Mouse (Mus musculus): ENCODE measurements at regions not wholly inside any gene's neighbourhood (a gene's known extent, or its start where the extent isn't known, plus 50 kb on each side); places are given as distances from the start of the nearest gene placed in this dataset.

DNA sequence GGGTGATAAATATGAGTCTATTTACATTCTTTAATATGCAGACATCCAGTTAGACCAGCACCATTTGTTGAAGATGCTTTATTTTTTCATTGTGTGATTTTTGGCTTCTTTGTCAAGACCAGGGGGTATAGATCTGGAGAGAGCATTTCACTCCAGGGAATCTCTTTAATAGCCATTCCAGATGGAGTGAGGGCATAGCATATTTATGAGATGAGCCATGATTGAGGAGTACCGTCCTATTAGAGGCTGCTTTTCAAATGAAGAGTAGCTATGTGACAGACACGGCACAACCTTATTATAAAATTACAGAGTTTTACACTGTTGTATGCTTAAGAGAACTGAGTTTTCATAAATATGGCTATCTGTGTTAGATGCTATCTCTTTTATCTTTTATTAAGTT is 448.6 kb upstream of the Impg1 start:
- H3K4me1 ChIP-seq (ENCODE audit: control insufficient read depth, insufficient read depth, low read length) = no peaks in the 10 kb centered on the region
- H3K36me3 ChIP-seq (ENCODE audit: control insufficient read depth, insufficient read depth, low read length, poor library complexity, severe bottlenecking) = no peaks in the 10 kb centered on the region
- no peaks in the 10 kb centered on the region for H3K27me3 ChIP-seq (ENCODE audit: control insufficient read depth, insufficient read depth, low read length, poor library complexity, severe bottlenecking)
- no peak for TF ChIP-seq CTCF (IDR thresholded peaks at IDR 0.05; ENCODE audit: low read depth, low read length)
- no peak for TF ChIP-seq POLR2A (IDR thresholded peaks at IDR 0.05; ENCODE audit: insufficient read depth, low read length)
- TF ChIP-seq EP300 (IDR thresholded peaks at IDR 0.05; ENCODE audit: insufficient read depth, low read depth, low read length) = no peak
- no peak overlapping the region for H3K27ac ChIP-seq (ENCODE audit: insufficient read depth, low read length)
- H3K9ac ChIP-seq (ENCODE audit: low read depth, poor library complexity, severe bottlenecking) = no peak overlapping the region
- H3K9me3 ChIP-seq (replicated peaks; ENCODE audit: control insufficient read depth, insufficient read depth, low read length, poor library complexity, severe bottlenecking) = no peaks in the 10 kb centered on the region
- no peak overlapping the region for H3K4me3 ChIP-seq (ENCODE audit: low read depth, low read length)

DNA sequence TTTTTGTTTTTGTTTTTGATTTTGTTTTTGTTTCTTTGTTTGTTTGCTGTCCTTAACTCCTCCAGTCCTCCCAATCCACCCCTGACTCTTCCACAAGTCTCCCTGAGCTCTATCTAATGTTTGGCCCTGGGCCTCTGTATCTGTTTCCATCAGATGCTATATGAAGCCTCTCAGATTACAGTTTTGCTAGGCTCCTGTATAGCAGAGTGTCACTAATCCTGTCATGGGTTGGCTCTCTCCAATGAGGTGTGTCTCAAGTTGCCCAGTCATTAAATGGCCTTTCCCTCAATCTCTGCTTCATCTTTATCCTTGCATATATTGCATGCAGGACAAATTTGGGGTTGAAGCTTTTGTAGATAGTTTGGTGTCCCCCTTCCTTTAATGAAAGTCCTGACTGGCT is 446.9 kb upstream of the Impg1 start:
- Histone ChIP-seq H3K27me3 (ENCODE audit: control insufficient read depth, insufficient read depth, low read length, poor library complexity, severe bottlenecking) (no peaks in the 10 kb centered on the region), H3K4me3 (ENCODE audit: low read depth, low read length) (no peak overlapping the region), H3K4me1 (ENCODE audit: control insufficient read depth, insufficient read depth, low read length) (no peaks in the 10 kb centered on the region), H3K9ac (ENCODE audit: low read depth, poor library complexity, severe bottlenecking) (no peak overlapping the region), H3K9me3 (replicated peaks; ENCODE audit: control insufficient read depth, insufficient read depth, low read length, poor library complexity, severe bottlenecking) (no peaks in the 10 kb centered on the region), H3K36me3 (ENCODE audit: control insufficient read depth, insufficient read depth, low read length, poor library complexity, severe bottlenecking) (no peaks in the 10 kb centered on the region), H3K27ac (ENCODE audit: insufficient read depth, low read length) (no peak overlapping the region)
- TF ChIP-seq EP300 (IDR thresholded peaks at IDR 0.05; ENCODE audit: insufficient read depth, low read depth, low read length) (no peak), POLR2A (IDR thresholded peaks at IDR 0.05; ENCODE audit: insufficient read depth, low read length) (no peak), CTCF (IDR thresholded peaks at IDR 0.05; ENCODE audit: low read depth, low read length) (no peak)

GRCm38 (mm10) chr9:80866807-80867206 is 401.5 kb upstream of the Impg1 start:
- H3K36me3 ChIP-seq (ENCODE audit: control insufficient read depth, insufficient read depth, low read length, poor library complexity, severe bottlenecking) = no peaks in the 10 kb centered on the region
- TF ChIP-seq CTCF (IDR thresholded peaks at IDR 0.05; ENCODE audit: low read depth, low read length) (no peak), EP300 (IDR thresholded peaks at IDR 0.05; ENCODE audit: insufficient read depth, low read depth, low read length) (no peak)
- no peak overlapping the region for H3K27ac ChIP-seq (ENCODE audit: insufficient read depth, low read length)
- H3K4me1 ChIP-seq (ENCODE audit: control insufficient read depth, insufficient read depth, low read length) = no peaks in the 10 kb centered on the region
- no peaks in the 10 kb centered on the region for H3K9me3 ChIP-seq (replicated peaks; ENCODE audit: control insufficient read depth, insufficient read depth, low read length, poor library complexity, severe bottlenecking)
- H3K4me3 ChIP-seq (ENCODE audit: low read depth, low read length) = no peak overlapping the region
- no peaks in the 10 kb centered on the region for H3K27me3 ChIP-seq (ENCODE audit: control insufficient read depth, insufficient read depth, low read length, poor library complexity, severe bottlenecking)
- H3K9ac ChIP-seq (ENCODE audit: low read depth, poor library complexity, severe bottlenecking) = no peak overlapping the region

DNA sequence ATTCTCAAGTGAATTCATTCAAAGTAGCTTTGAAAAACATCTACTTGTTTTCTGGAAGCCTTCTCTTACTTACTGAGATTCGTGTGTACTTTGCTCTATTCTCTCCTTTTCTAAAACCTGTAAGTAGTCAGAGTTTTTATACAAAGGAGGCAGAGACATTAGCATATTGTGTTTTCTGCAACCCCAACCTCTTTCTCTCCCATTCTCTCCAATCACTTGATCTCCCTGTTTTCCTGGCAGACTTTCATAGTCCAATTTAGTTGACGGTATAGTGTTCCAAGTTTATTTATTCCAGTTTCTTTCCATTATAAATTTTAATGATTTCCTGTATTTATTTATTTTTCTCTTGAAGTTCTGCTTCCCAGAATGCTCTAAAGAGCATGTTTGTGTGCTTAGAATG is 393.7 kb upstream of the Impg1 start:
- H3K4me3 ChIP-seq (ENCODE audit: low read depth, low read length) = no peak overlapping the region
- no peak overlapping the region for H3K9ac ChIP-seq (ENCODE audit: low read depth, poor library complexity, severe bottlenecking)
- no peaks in the 10 kb centered on the region for H3K4me1 ChIP-seq (ENCODE audit: control insufficient read depth, insufficient read depth, low read length)
- TF ChIP-seq CTCF (IDR thresholded peaks at IDR 0.05; ENCODE audit: low read depth, low read length) = no peak
- TF ChIP-seq EP300 (IDR thresholded peaks at IDR 0.05; ENCODE audit: insufficient read depth, low read depth, low read length) = no peak
- TF ChIP-seq POLR2A (IDR thresholded peaks at IDR 0.05; ENCODE audit: insufficient read depth, low read length) = no peak
- H3K27me3 ChIP-seq (ENCODE audit: control insufficient read depth, insufficient read depth, low read length, poor library complexity, severe bottlenecking) = no peaks in the 10 kb centered on the region
- no peaks in the 10 kb centered on the region for H3K9me3 ChIP-seq (replicated peaks; ENCODE audit: control insufficient read depth, insufficient read depth, low read length, poor library complexity, severe bottlenecking)
- no peak overlapping the region for H3K27ac ChIP-seq (ENCODE audit: insufficient read depth, low read length)
- H3K36me3 ChIP-seq (ENCODE audit: control insufficient read depth, insufficient read depth, low read length, poor library complexity, severe bottlenecking) = no peaks in the 10 kb centered on the region

DNA sequence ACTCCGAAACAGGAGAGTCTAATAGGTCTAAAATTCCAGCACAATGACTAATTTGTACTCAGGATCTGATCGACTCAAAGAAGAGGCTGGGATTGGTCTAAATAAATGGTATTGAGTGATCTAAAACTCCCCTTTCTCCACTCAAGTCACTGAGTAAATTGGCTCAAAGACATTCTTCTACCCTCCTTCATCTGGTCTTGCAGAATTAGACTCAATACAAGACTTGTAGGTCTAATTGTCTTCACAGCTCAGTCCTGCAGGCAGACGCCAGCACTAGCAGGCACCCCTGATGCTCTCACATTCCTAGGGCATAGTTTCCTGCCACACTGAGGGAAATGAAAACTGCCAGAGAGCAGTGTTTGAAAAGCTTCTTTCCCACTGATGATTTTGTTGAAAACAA is 382.9 kb upstream of the Impg1 start:
- no peak overlapping the region for H3K27ac ChIP-seq (ENCODE audit: insufficient read depth, low read length)
- no peaks in the 10 kb centered on the region for H3K36me3 ChIP-seq (ENCODE audit: control insufficient read depth, insufficient read depth, low read length, poor library complexity, severe bottlenecking)
- H3K9ac ChIP-seq (ENCODE audit: low read depth, poor library complexity, severe bottlenecking) = no peak overlapping the region
- H3K4me1 ChIP-seq (ENCODE audit: control insufficient read depth, insufficient read depth, low read length) = no peaks in the 10 kb centered on the region
- H3K27me3 ChIP-seq (ENCODE audit: control insufficient read depth, insufficient read depth, low read length, poor library complexity, severe bottlenecking) = no peaks in the 10 kb centered on the region
- no peak overlapping the region for H3K4me3 ChIP-seq (ENCODE audit: low read depth, low read length)
- TF ChIP-seq CTCF (IDR thresholded peaks at IDR 0.05; ENCODE audit: low read depth, low read length) (no peak), POLR2A (IDR thresholded peaks at IDR 0.05; ENCODE audit: insufficient read depth, low read length) (no peak), EP300 (IDR thresholded peaks at IDR 0.05; ENCODE audit: insufficient read depth, low read depth, low read length) (no peak)
- H3K9me3 ChIP-seq (replicated peaks; ENCODE audit: control insufficient read depth, insufficient read depth, low read length, poor library complexity, severe bottlenecking) = no peaks in the 10 kb centered on the region

GRCm38 (mm10) chr9:80832808-80833207 is 367.5 kb upstream of the Impg1 start:
- H3K4me1 ChIP-seq (ENCODE audit: control insufficient read depth, insufficient read depth, low read length) = no peaks in the 10 kb centered on the region
- no peak for TF ChIP-seq CTCF (IDR thresholded peaks at IDR 0.05; ENCODE audit: low read depth, low read length)
- TF ChIP-seq POLR2A (IDR thresholded peaks at IDR 0.05; ENCODE audit: insufficient read depth, low read length) = no peak
- no peak for TF ChIP-seq EP300 (IDR thresholded peaks at IDR 0.05; ENCODE audit: insufficient read depth, low read depth, low read length)
- H3K36me3 ChIP-seq (ENCODE audit: control insufficient read depth, insufficient read depth, low read length, poor library complexity, severe bottlenecking) = no peaks in the 10 kb centered on the region
- H3K27me3 ChIP-seq (ENCODE audit: control insufficient read depth, insufficient read depth, low read length, poor library complexity, severe bottlenecking) = no peaks in the 10 kb centered on the region
- no peak overlapping the region for H3K9ac ChIP-seq (ENCODE audit: low read depth, poor library complexity, severe bottlenecking)
- no peak overlapping the region for H3K27ac ChIP-seq (ENCODE audit: insufficient read depth, low read length)
- no peaks in the 10 kb centered on the region for H3K9me3 ChIP-seq (replicated peaks; ENCODE audit: control insufficient read depth, insufficient read depth, low read length, poor library complexity, severe bottlenecking)
- no peak overlapping the region for H3K4me3 ChIP-seq (ENCODE audit: low read depth, low read length)
